Mouse (Mus musculus): ENCODE measurements around the gene Tle1.

DNA sequence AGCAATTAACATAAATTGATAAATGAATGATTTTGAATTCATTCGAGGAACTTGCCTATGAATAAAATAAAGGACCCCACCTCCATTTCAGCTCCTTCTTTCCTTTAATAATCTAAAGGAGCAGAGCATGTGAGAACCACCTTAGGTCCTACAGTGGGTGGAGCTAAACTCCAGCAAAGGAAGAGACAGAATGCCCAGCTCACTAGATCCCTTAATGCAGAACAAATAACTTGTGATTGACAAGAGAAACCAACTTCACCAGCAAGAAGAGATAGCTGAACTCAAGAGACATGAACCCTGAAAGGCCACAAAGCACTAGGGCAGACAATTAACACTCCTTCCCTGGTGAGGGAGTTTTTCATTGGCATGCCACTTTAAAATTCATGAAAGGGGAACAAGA lies 32.5 kb downstream of the Tle1 start:
- TF ChIP-seq CTCF (IDR thresholded peaks at IDR 0.05; ENCODE audit: low read depth, low read length) (no peak), POLR2A (IDR thresholded peaks at IDR 0.05; ENCODE audit: insufficient read depth, low read length) (no peak), EP300 (IDR thresholded peaks at IDR 0.05; ENCODE audit: insufficient read depth, low read depth, low read length) (no peak)

All from ES-Bruce4 (cell line).